Mouse (Mus musculus) embryonic facial prominence, embryonic 15.5 days (tissue): ENCODE results near the gene Zfp36l2. TPM values are rescaled to one million over a fixed set of nuclear protein-coding genes. Genes with fewer than 3 reads are reported as not detected.

Source experiments
- ATAC-seq: fragments of 200-750 bp; cut with Nextera tagmentation; 2 replicates; pipeline ENCODE4 v1.8.0; 2017; ENCODE audit warnings: low read depth, moderate TSS enrichment; ENCODE audit not compliant: insufficient number of reproducible peaks, low FRiP score, low TSS enrichment
- H3K27ac ChIP-seq: fragments of 300-500 bp; sonication (generic); replicated peaks from 2 replicates; pipeline ENCODE4 v1.5.1; 2015; ENCODE audit warnings: mild to moderate bottlenecking, inconsistent platforms
- H3K27me3 ChIP-seq: fragments of 300-500 bp; sonication (generic); 2 replicates; pipeline ENCODE4 v1.6.1; 2015; ENCODE audit warnings: inconsistent platforms
- H3K36me3 ChIP-seq: fragments of 300-500 bp; sonication (generic); 2 replicates; pipeline ENCODE4 v1.6.1; 2015; ENCODE audit warnings: mild to moderate bottlenecking, inconsistent platforms
- H3K4me1 ChIP-seq: fragments of 300-500 bp; sonication (generic); 2 replicates; pipeline ENCODE4 v1.6.1; 2015; ENCODE audit warnings: inconsistent platforms
- H3K4me2 ChIP-seq: fragments of 300-500 bp; sonication (generic); replicated peaks from 2 replicates; pipeline ENCODE4 v1.6.1; 2015; ENCODE audit warnings: mild to moderate bottlenecking, inconsistent platforms
- H3K4me3 ChIP-seq: fragments of 300-500 bp; sonication (generic); replicated peaks from 2 replicates; pipeline ENCODE4 v1.5.1; 2015; ENCODE audit warnings: mild to moderate bottlenecking, inconsistent platforms
- H3K9ac ChIP-seq: fragments of 300-500 bp; sonication (generic); 2 replicates; pipeline ENCODE4 v1.6.1; 2015; ENCODE audit warnings: inconsistent platforms
- H3K9me3 ChIP-seq: fragments of 300-500 bp; sonication (generic); replicated peaks from 2 replicates; pipeline ENCODE4 v1.6.1; 2016; ENCODE audit warnings: inconsistent platforms
- WGBS: fragments of 180-500 bp; shearing (Covaris S2); methylation state at CpG from one replicate; pipeline ENCODE4 v1.1.7; 2015; 5-methylcytosine and 5-hydroxymethylcytosine counted together
- polyA plus RNA-seq: library from polyadenylated mRNA; unstranded; fragments of >200 nt; fragmentation: Nextera tagmentation; extraction: Ambion mirVana; gene quantifications from 2 replicates; pipeline ENCODE4 v1.2.1, GENCODE M21; 2015

Gene Zfp36l2
- polyA plus RNA-seq, 1 experiment from 2014 or later = 22.8 TPM

DNA sequence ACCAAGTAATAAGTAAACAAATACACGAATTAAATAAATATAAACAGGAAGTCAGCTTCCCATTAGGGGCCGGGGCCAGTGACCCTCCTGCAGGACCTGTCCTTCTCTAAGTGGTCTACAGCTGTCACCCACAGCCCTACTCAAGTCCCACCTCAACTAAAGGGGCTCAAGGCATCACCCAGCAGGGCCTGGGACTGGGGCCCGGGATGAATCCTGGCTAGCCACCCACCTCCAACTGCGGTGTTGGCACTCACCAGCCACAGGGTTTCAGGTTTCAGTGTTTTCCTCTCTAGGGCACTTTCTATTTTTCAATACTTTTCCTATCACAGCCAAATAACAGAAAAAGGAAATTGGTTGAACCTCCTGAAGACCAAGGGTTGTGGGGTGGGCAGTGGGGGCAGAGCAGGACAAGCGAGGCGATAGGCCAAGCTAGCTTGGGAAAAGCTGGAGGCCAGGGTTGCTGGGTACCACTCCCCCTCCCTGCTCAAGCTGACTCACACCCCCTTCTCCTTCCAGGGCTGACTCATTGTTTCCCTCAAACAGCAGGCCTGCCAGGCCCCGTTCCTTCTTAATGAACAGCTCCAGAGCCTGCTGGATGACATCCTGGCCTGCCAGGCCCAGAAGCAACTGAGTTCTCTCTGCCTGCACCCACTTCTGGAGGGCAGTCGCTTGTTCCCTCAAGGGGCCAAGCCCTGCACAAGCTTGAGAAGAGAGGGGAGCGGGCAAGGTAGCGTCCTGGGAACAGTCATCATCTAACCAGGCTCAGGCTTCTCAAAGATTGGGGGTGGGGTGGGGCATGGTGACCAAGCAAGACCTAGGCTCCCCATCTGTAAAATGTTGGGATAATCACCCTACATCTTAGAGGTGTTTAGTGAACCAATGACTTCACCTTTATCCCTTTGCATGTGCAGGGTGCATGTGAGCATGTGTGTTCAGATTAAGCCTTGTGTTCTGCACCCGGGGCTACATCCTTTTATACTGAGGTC is 39.0 kb downstream of the Zfp36l2 start:
- no peaks in the 10 kb centered on the region for H3K36me3 ChIP-seq
- H3K4me3 ChIP-seq = no peak overlapping the region
- H3K4me2 ChIP-seq = no peak overlapping the region; the same call in 1 of the 2 replicates
- peaks cover 57% of the 10 kb centered on the region for H3K4me1 ChIP-seq
- no peak overlapping the region for H3K9ac ChIP-seq
- peak overlapping the region; percentile 90 for H3K27ac ChIP-seq
- peak; percentile 80 for ATAC-seq
- WGBS = 21% methylated on average over 11 of the region's 11 CpGs
- H3K27me3 ChIP-seq = no peaks in the 10 kb centered on the region
- H3K9me3 ChIP-seq = no peaks in the 10 kb centered on the region

GRCm38 (mm10) chr17:84147183-84148108 is 40.3 kb downstream of the Zfp36l2 start:
- Histone ChIP-seq H3K4me2 (no peak overlapping the region), H3K27ac (no peak overlapping the region; the same call in 1 of the 2 replicates), H3K4me3 (no peak overlapping the region), H3K36me3 (no peaks in the 10 kb centered on the region), H3K4me1 (peaks cover 69% of the 10 kb centered on the region), H3K9me3 (no peaks in the 10 kb centered on the region), H3K27me3 (no peaks in the 10 kb centered on the region), H3K9ac (no peak overlapping the region)
- WGBS = 53% methylated on average over 11 of the region's 11 CpGs
- no peak for ATAC-seq

- no peaks in the 10 kb centered on the region for H3K27me3 ChIP-seq
- H3K9me3 ChIP-seq = no peaks in the 10 kb centered on the region
- no peak overlapping the region for H3K4me2 ChIP-seq
- no peak overlapping the region for H3K4me3 ChIP-seq
- peaks cover 74% of the 10 kb centered on the region for H3K4me1 ChIP-seq
- H3K27ac ChIP-seq = peak overlapping the region; percentile 81; the same call in 1 of the 2 replicates
- H3K9ac ChIP-seq = no peak overlapping the region
- ATAC-seq = no peak
- H3K36me3 ChIP-seq = no peaks in the 10 kb centered on the region
- WGBS = 42% methylated on average over 7 of the region's 7 CpGs
Measured at GRCm38 (mm10) chr17:84146458-84147182, 41.1 kb downstream of the Zfp36l2 start.

- Histone ChIP-seq H3K4me2 (no peak overlapping the region), H3K36me3 (no peaks in the 10 kb centered on the region), H3K9me3 (no peaks in the 10 kb centered on the region), H3K27ac (peak overlapping the region; percentile 81), H3K4me1 (peaks cover 79% of the 10 kb centered on the region), H3K4me3 (no peak overlapping the region), H3K27me3 (no peaks in the 10 kb centered on the region), H3K9ac (no peak overlapping the region)
- 19% methylated on average over 10 of the region's 10 CpGs for WGBS
- ATAC-seq = no peak
Measured at GRCm38 (mm10) chr17:84145826-84146287, 41.9 kb downstream of the Zfp36l2 start.

GRCm38 (mm10) chr17:84144762-84145599 is 42.8 kb downstream of the Zfp36l2 start:
- no peaks in the 10 kb centered on the region for H3K27me3 ChIP-seq
- H3K4me3 ChIP-seq = no peak overlapping the region
- peaks cover 74% of the 10 kb centered on the region for H3K4me1 ChIP-seq
- no peaks in the 10 kb centered on the region for H3K36me3 ChIP-seq
- peak overlapping the region; percentile 81 for H3K27ac ChIP-seq
- H3K4me2 ChIP-seq = no peak overlapping the region
- no peaks in the 10 kb centered on the region for H3K9me3 ChIP-seq
- no peak for ATAC-seq
- WGBS = 74% methylated on average over 5 of the region's 5 CpGs
- no peak overlapping the region for H3K9ac ChIP-seq

- Histone ChIP-seq H3K27ac (no peak overlapping the region), H3K4me1 (peaks cover 66% of the 10 kb centered on the region), H3K36me3 (no peaks in the 10 kb centered on the region), H3K4me3 (no peak overlapping the region), H3K27me3 (no peaks in the 10 kb centered on the region), H3K9me3 (no peaks in the 10 kb centered on the region), H3K4me2 (no peak overlapping the region), H3K9ac (no peak overlapping the region)
- WGBS = 82% methylated on average over 3 of the region's 3 CpGs
- no peak for ATAC-seq
Measured at GRCm38 (mm10) chr17:84144130-84144529, 43.6 kb downstream of the Zfp36l2 start.

- no peaks in the 10 kb centered on the region for H3K27me3 ChIP-seq
- H3K36me3 ChIP-seq = no peaks in the 10 kb centered on the region
- H3K4me2 ChIP-seq = no peak overlapping the region
- H3K9me3 ChIP-seq = no peaks in the 10 kb centered on the region
- ATAC-seq = peak; percentile 1; the same call in 1 of the 2 replicates
- H3K9ac ChIP-seq = no peak overlapping the region
- no peak overlapping the region for H3K4me3 ChIP-seq
- 43% methylated on average over 12 of the region's 12 CpGs for WGBS
- no peak overlapping the region for H3K27ac ChIP-seq
- peaks cover 58% of the 10 kb centered on the region for H3K4me1 ChIP-seq
Measured at GRCm38 (mm10) chr17:84143219-84143844, 44.4 kb downstream of the Zfp36l2 start.

DNA sequence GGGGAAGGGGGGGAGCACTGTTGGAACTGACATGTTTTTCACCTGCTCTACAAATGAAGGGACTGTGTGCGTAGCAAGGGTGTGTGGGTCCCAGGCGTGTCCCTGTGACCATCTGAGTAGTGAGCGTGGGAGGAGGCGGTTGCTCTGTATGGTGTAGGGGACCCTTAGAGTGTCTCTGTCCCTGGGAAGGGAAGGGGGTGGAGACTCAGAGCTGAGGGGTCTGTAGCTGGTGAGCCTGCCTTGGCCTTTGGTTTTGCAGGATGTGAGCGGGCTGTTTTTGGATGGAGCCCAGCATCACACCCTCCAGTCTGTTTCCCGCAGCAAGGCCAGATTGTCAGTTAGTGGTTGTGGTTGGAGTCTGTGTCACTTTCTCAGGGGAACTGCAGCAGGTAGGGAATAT is 46.1 kb downstream of the Zfp36l2 start:
- Histone ChIP-seq H3K27ac (no peak overlapping the region), H3K4me2 (no peak overlapping the region), H3K36me3 (no peaks in the 10 kb centered on the region), H3K4me1 (peaks cover 56% of the 10 kb centered on the region), H3K9me3 (no peaks in the 10 kb centered on the region), H3K27me3 (no peaks in the 10 kb centered on the region), H3K9ac (no peak overlapping the region), H3K4me3 (no peak overlapping the region)
- 79% methylated on average over 6 of the region's 6 CpGs for WGBS
- no peak for ATAC-seq

GRCm38 (mm10) chr17:84140822-84141507 is 46.8 kb downstream of the Zfp36l2 start:
- Histone ChIP-seq H3K27me3 (no peaks in the 10 kb centered on the region), H3K9ac (no peak overlapping the region), H3K4me3 (no peak overlapping the region), H3K4me1 (peaks cover 49% of the 10 kb centered on the region), H3K36me3 (no peaks in the 10 kb centered on the region), H3K27ac (peak overlapping the region; percentile 51), H3K4me2 (no peak overlapping the region), H3K9me3 (no peaks in the 10 kb centered on the region)
- ATAC-seq = no peak
- 65% methylated on average over 10 of the region's 10 CpGs for WGBS
